Mouse (Mus musculus) heart, postnatal 36 days (tissue): ENCODE results near the gene Cactin. TPM values are rescaled to one million over a fixed set of nuclear protein-coding genes. Genes with fewer than 3 reads are reported as not detected.
A peak's percentile ranks its signal among the peaks of the same experiment; 100 is the strongest.

Experiments used
- DNase-seq, 2 experiments: peaks; one replicate each; pipeline ENCODE4 v3.0.0; 2021 to 2022
- intact Hi-C: fragments of 180-260 bp; cut with DNase I; formaldehyde crosslinking; loops from one replicate; pipeline ENCODE4 v1.15.1; 2025
- total RNA-seq, 2 experiments: library from RNA; stranded (reverse); gene quantifications; 2 replicates each; pipeline ENCODE4 v1.2.3; 2021

Cactin gene
- total RNA-seq, 2 experiments from 2014 or later, result 13.2 to 17.4 TPM

- DNase-seq, result no peak
- intact Hi-C loops, result no loop called here
These were observed 25.7 kb upstream of the Cactin start for GRCm38 (mm10) chr10:81295185-81295584.

- no peak for DNase-seq
- intact Hi-C loops, result no loop called here
These were observed 23.7 kb upstream of the Cactin start for GRCm38 (mm10) chr10:81297246-81297645.

GRCm38 (mm10) chr10:81297845-81298244 is 23.1 kb upstream of the Cactin start:
- intact Hi-C loops, result no loop called here
- peak; percentile 62 to 72 for DNase-seq

- DNase-seq, result no peak
- intact Hi-C loops, result no loop called here
These were observed 22.4 kb upstream of the Cactin start for GRCm38 (mm10) chr10:81298369-81299100.

- no peak for DNase-seq
- intact Hi-C loops, result no loop called here
These were observed 21.1 kb upstream of the Cactin start for GRCm38 (mm10) chr10:81299585-81300351.

GRCm38 (mm10) chr10:81300352-81300907 is 20.5 kb upstream of the Cactin start:
- intact Hi-C loops, result no loop called here
- no peak for DNase-seq

- intact Hi-C loops, result no loop called here
- DNase-seq, result no peak
These were observed 19.6 kb upstream of the Cactin start for GRCm38 (mm10) chr10:81301321-81301720.

- DNase-seq, result no peak
- intact Hi-C loops, result no loop called here
These were observed 18.6 kb upstream of the Cactin start for GRCm38 (mm10) chr10:81302288-81302687.

- intact Hi-C loops, result no loop called here
- DNase-seq, result no peak
These were observed 18.1 kb upstream of the Cactin start for GRCm38 (mm10) chr10:81302781-81303218.

- intact Hi-C loops, result no loop called here
- DNase-seq, result no peak
These were observed 17.6 kb upstream of the Cactin start for GRCm38 (mm10) chr10:81303258-81303657.

- no peak for DNase-seq
- intact Hi-C loops, result no loop called here
These were observed 17.1 kb upstream of the Cactin start for GRCm38 (mm10) chr10:81303761-81304160.

GRCm38 (mm10) chr10:81304597-81305238 is 16.2 kb upstream of the Cactin start:
- peak; percentile 67 for DNase-seq
- intact Hi-C loops, result loop anchor here (1.0 kb wide), 1 partner anchor 15 kb away; no protein-coding TSS in a partner anchor

GRCm38 (mm10) chr10:81305663-81306062 is 15.2 kb upstream of the Cactin start:
- no peak for DNase-seq
- intact Hi-C loops, result loop anchor here (1.0 kb wide), 1 partner anchor 16 kb away; no protein-coding TSS in a partner anchor

GRCm38 (mm10) chr10:81306173-81306668 is 14.7 kb upstream of the Cactin start:
- intact Hi-C loops, result no loop called here
- no peak for DNase-seq

- no peak for DNase-seq
- intact Hi-C loops, result no loop called here
These were observed 13.8 kb upstream of the Cactin start for GRCm38 (mm10) chr10:81306837-81307682.

GRCm38 (mm10) chr10:81309571-81309970 is 11.3 kb upstream of the Cactin start:
- intact Hi-C loops, result no loop called here
- DNase-seq, result no peak

- DNase-seq, result no peak
- intact Hi-C loops, result no loop called here
These were observed 7.3 kb upstream of the Cactin start for GRCm38 (mm10) chr10:81313581-81313980.

- intact Hi-C loops, result no loop called here
- no peak for DNase-seq
These were observed 6.7 kb upstream of the Cactin start for GRCm38 (mm10) chr10:81314201-81314600.

GRCm38 (mm10) chr10:81315587-81315986 is 5.3 kb upstream of the Cactin start:
- DNase-seq, result no peak
- intact Hi-C loops, result no loop called here
